Mouse (Mus musculus): ENCODE data around the gene Skida1.

DNA sequence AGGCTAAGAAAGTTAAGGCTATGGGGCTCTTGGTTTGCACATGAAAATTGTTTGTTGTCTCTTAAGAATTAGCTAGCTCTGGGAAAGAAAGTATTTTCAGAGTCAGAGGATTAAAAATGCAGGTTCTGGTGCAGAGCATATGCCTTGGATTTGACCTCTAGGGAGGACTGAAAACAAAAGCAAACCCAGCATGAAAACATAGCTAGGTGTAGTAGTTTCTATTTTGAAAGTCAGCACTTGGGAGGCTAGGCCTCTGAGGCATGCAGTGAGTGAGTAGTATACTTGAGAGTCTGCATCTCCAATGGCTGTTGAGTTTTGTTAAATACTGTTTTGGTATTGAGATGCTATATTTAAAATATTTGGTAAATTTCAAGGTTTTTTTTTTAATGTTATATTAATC lies 45.5 kb upstream of the Skida1 start:
- TF ChIP-seq POLR2A (IDR thresholded peaks at IDR 0.05; ENCODE audit: borderline replicate concordance, extremely low read depth, insufficient read depth, insufficient read length, poor library complexity, severe bottlenecking) (no peak), CTCF (IDR thresholded peaks at IDR 0.05; ENCODE audit: borderline replicate concordance, extremely low read depth, insufficient read depth, insufficient read length) (no peak)
